Mouse (Mus musculus) hindbrain, embryonic 11.5 days (tissue): ENCODE measurements at regions not wholly inside any gene's neighbourhood (a gene's known extent, or its start where the extent isn't known, plus 50 kb on each side); places are given as distances from the start of the nearest gene placed in this dataset.
"Not testable (repeated sequence)": the region's sequence is repeated elsewhere in the genome, so short reads cannot be mapped to it uniquely, and the experiment has no call there.

Experiments
- ATAC-seq: fragments of 200-750 bp; cut with Nextera tagmentation; 2 replicates; pipeline ENCODE4 v1.8.0; 2017; ENCODE audit warnings: mild to moderate bottlenecking, moderate TSS enrichment, moderate library complexity; ENCODE audit not compliant: low FRiP score
- DNase-seq: peaks from one replicate; pipeline ENCODE4 v3.0.0-alpha.2; 2015; ENCODE audit warnings: low spot score
- H3K27ac ChIP-seq: fragments of 300-500 bp; sonication (generic); 2 replicates; pipeline ENCODE4 v1.5.1; 2014; ENCODE audit warnings: mild to moderate bottlenecking, low read depth, low read length
- H3K27me3 ChIP-seq: fragments of 300-500 bp; sonication (generic); 2 replicates; pipeline ENCODE4 v1.6.1; 2014; ENCODE audit warnings: mild to moderate bottlenecking, low read length, moderate library complexity, mixed read lengths; ENCODE audit not compliant: control insufficient read depth, insufficient read depth
- H3K36me3 ChIP-seq: fragments of 300-500 bp; sonication (generic); 2 replicates; pipeline ENCODE4 v1.6.1; 2014; ENCODE audit warnings: mild to moderate bottlenecking, low read length, moderate library complexity, mixed read lengths; ENCODE audit not compliant: control insufficient read depth, insufficient read depth
- H3K4me1 ChIP-seq: fragments of 300-500 bp; sonication (generic); replicated peaks from 2 replicates; pipeline ENCODE4 v1.6.1; 2014; ENCODE audit warnings: low read length, mixed read lengths; ENCODE audit not compliant: control insufficient read depth, insufficient read depth
- H3K4me2 ChIP-seq: fragments of 300-500 bp; sonication (generic); replicated peaks from 2 replicates; pipeline ENCODE4 v1.6.1; 2014; ENCODE audit warnings: mild to moderate bottlenecking, low read depth, low read length
- H3K4me3 ChIP-seq: fragments of 300-500 bp; sonication (generic); 2 replicates; pipeline ENCODE4 v1.5.1; 2014; ENCODE audit warnings: low read depth, low read length
- H3K9ac ChIP-seq: fragments of 300-500 bp; sonication (generic); 2 replicates; pipeline ENCODE4 v1.6.1; 2014; ENCODE audit warnings: low read depth, low read length
- H3K9me3 ChIP-seq: fragments of 300-500 bp; sonication (generic); 2 replicates; pipeline ENCODE4 v1.6.1; 2016; ENCODE audit warnings: low read length; ENCODE audit not compliant: control insufficient read depth
- WGBS: fragments of 180-500 bp; shearing (Covaris S2); extraction: QIAGEN DNeasy Blood & Tissue Kit; methylation state at CpG from one replicate; pipeline ENCODE4 v1.1.7; 2014; 5-methylcytosine and 5-hydroxymethylcytosine counted together

GRCm38 (mm10) chr8:99640543-99640942 is 224.3 kb upstream of the Cdh8 start:
- H3K9ac ChIP-seq, result no peak overlapping the region
- no peak overlapping the region for H3K4me2 ChIP-seq
- no peaks in the 10 kb centered on the region for H3K36me3 ChIP-seq
- no peak overlapping the region for H3K27ac ChIP-seq
- ATAC-seq (peak; percentile 43; the same call in 1 of the 2 replicates), DNase-seq (peak; percentile 27)
- no peaks in the 10 kb centered on the region for H3K9me3 ChIP-seq
- WGBS, result 37% methylated on average over 3 of the region's 3 CpGs
- H3K4me3 ChIP-seq, result no peak overlapping the region
- H3K4me1 ChIP-seq, result no peaks in the 10 kb centered on the region
- no peaks in the 10 kb centered on the region for H3K27me3 ChIP-seq

GRCm38 (mm10) chr8:99630958-99631357 is 214.7 kb upstream of the Cdh8 start:
- H3K27ac ChIP-seq, ATAC-seq, H3K27me3 ChIP-seq, H3K4me3 ChIP-seq, H3K36me3 ChIP-seq, H3K4me1 ChIP-seq, H3K4me2 ChIP-seq, H3K9ac ChIP-seq, DNase-seq, H3K9me3 ChIP-seq: not testable (repeated sequence)
- WGBS, result 97% methylated on average over 1 of the region's 1 CpGs

- no peaks in the 10 kb centered on the region for H3K27me3 ChIP-seq
- DNase-seq (no peak), ATAC-seq (no peak)
- H3K36me3 ChIP-seq, result no peaks in the 10 kb centered on the region
- no peak overlapping the region for H3K9ac ChIP-seq
- 68% methylated on average over 2 of the region's 2 CpGs for WGBS
- H3K4me3 ChIP-seq, result no peak overlapping the region
- no peaks in the 10 kb centered on the region for H3K4me1 ChIP-seq
- no peaks in the 10 kb centered on the region for H3K9me3 ChIP-seq
- no peak overlapping the region for H3K27ac ChIP-seq
- H3K4me2 ChIP-seq, result no peak overlapping the region
Measured at GRCm38 (mm10) chr8:99621626-99622025, 205.4 kb upstream of the Cdh8 start.

GRCm38 (mm10) chr8:99604327-99604726 is 188.1 kb upstream of the Cdh8 start:
- DNase-seq, ATAC-seq, H3K4me3 ChIP-seq, H3K36me3 ChIP-seq, H3K27me3 ChIP-seq, H3K27ac ChIP-seq, H3K4me2 ChIP-seq, H3K9me3 ChIP-seq, H3K9ac ChIP-seq, H3K4me1 ChIP-seq: not testable (repeated sequence)
- WGBS, result 58% methylated on average over 2 of the region's 2 CpGs

GRCm38 (mm10) chr8:99591308-99592004 is 175.2 kb upstream of the Cdh8 start:
- no peak overlapping the region for H3K4me2 ChIP-seq
- DNase-seq (no peak), ATAC-seq (peak; percentile 71; the same call in 1 of the 2 replicates)
- no peak overlapping the region for H3K27ac ChIP-seq
- H3K4me1 ChIP-seq, result no peaks in the 10 kb centered on the region
- H3K4me3 ChIP-seq, result no peak overlapping the region
- H3K9ac ChIP-seq, result no peak overlapping the region
- no peaks in the 10 kb centered on the region for H3K27me3 ChIP-seq
- H3K36me3 ChIP-seq, result no peaks in the 10 kb centered on the region
- WGBS, result 36% methylated on average over 2 of the region's 2 CpGs
- no peaks in the 10 kb centered on the region for H3K9me3 ChIP-seq

GRCm38 (mm10) chr8:99544102-99544501 is 127.8 kb upstream of the Cdh8 start:
- Histone ChIP-seq H3K4me3 (no peak overlapping the region), H3K9ac (no peak overlapping the region), H3K27ac (no peak overlapping the region), H3K9me3 (no peaks in the 10 kb centered on the region), H3K4me1 (no peaks in the 10 kb centered on the region), H3K4me2 (no peak overlapping the region), H3K27me3 (no peaks in the 10 kb centered on the region), H3K36me3 (no peaks in the 10 kb centered on the region)
- no peak for ATAC-seq
- DNase-seq, result no peak
- WGBS, result 54% methylated on average over 1 of the region's 1 CpGs

GRCm38 (mm10) chr8:99532686-99533415 is 116.6 kb upstream of the Cdh8 start:
- 92% methylated on average over 8 of the region's 8 CpGs for WGBS
- Histone ChIP-seq H3K4me1 (no peaks in the 10 kb centered on the region), H3K36me3 (no peaks in the 10 kb centered on the region), H3K27ac (no peak overlapping the region), H3K27me3 (no peaks in the 10 kb centered on the region), H3K4me2 (no peak overlapping the region), H3K9me3 (no peaks in the 10 kb centered on the region), H3K9ac (no peak overlapping the region), H3K4me3 (no peak overlapping the region)
- DNase-seq (peak; percentile 1), ATAC-seq (no peak)

- no peak overlapping the region for H3K27ac ChIP-seq
- no peak for ATAC-seq
- H3K4me1 ChIP-seq, result no peaks in the 10 kb centered on the region
- no peak overlapping the region for H3K9ac ChIP-seq
- no peaks in the 10 kb centered on the region for H3K27me3 ChIP-seq
- H3K9me3 ChIP-seq, result no peaks in the 10 kb centered on the region
- no peak overlapping the region for H3K4me3 ChIP-seq
- no peak overlapping the region for H3K4me2 ChIP-seq
- WGBS, result 91% methylated on average over 3 of the region's 3 CpGs
- no peaks in the 10 kb centered on the region for H3K36me3 ChIP-seq
- no peak for DNase-seq
Measured at GRCm38 (mm10) chr8:99502055-99502454, 85.8 kb upstream of the Cdh8 start.
